Mouse (Mus musculus) embryonic facial prominence, embryonic 12.5 days (tissue): ENCODE data around the gene Eef2kmt. TPM values are rescaled to one million over a fixed set of nuclear protein-coding genes. Genes with fewer than 3 reads are reported as not detected.
A peak's percentile ranks its signal among the peaks of the same experiment; 100 is the strongest.
"Not testable (repeated sequence)": the region's sequence is repeated elsewhere in the genome, so short reads cannot be mapped to it uniquely, and the experiment has no call there.

Experiments used
- ATAC-seq: fragments of 200-750 bp; cut with Nextera tagmentation; 2 replicates; pipeline ENCODE4 v1.8.0; 2017; ENCODE audit not compliant: insufficient number of reproducible peaks, insufficient read depth, low FRiP score, low TSS enrichment
- H3K27ac ChIP-seq: fragments of 300-500 bp; sonication (generic); 2 replicates; pipeline ENCODE4 v1.5.1; 2016; ENCODE audit warnings: mild to moderate bottlenecking
- H3K27me3 ChIP-seq: fragments of 300-500 bp; sonication (generic); 2 replicates; pipeline ENCODE4 v1.6.1; 2016; ENCODE audit warnings: mild to moderate bottlenecking, moderate library complexity
- H3K36me3 ChIP-seq: fragments of 300-500 bp; sonication (generic); 2 replicates; pipeline ENCODE4 v1.6.1; 2016; ENCODE audit warnings: mild to moderate bottlenecking
- H3K4me1 ChIP-seq: fragments of 300-500 bp; sonication (generic); 2 replicates; pipeline ENCODE4 v1.6.1; 2016
- H3K4me2 ChIP-seq: fragments of 300-500 bp; sonication (generic); replicated peaks from 2 replicates; pipeline ENCODE4 v1.6.1; 2016; ENCODE audit warnings: mild to moderate bottlenecking, moderate library complexity
- H3K4me3 ChIP-seq: fragments of 300-500 bp; sonication (generic); 2 replicates; pipeline ENCODE4 v1.5.1; 2016; ENCODE audit warnings: mild to moderate bottlenecking
- H3K9ac ChIP-seq: fragments of 300-500 bp; sonication (generic); 2 replicates; pipeline ENCODE4 v1.6.1; 2016; ENCODE audit warnings: mild to moderate bottlenecking, moderate library complexity
- H3K9me3 ChIP-seq: fragments of 300-500 bp; sonication (generic); 2 replicates; pipeline ENCODE4 v1.6.1; 2016; ENCODE audit warnings: mild to moderate bottlenecking, moderate library complexity
- whole genome bisulfite sequencing: fragments of 180-500 bp; shearing (Covaris S2); methylation state at CpG from one replicate; pipeline ENCODE4 v1.1.7; 2016; 5-methylcytosine and 5-hydroxymethylcytosine counted together
- polyA plus RNA-seq: library from polyadenylated mRNA; unstranded; fragments of >200 nt; fragmentation: Nextera tagmentation; extraction: Ambion mirVana; gene quantifications from 2 replicates; pipeline ENCODE4 v1.2.1, GENCODE M21; 2016

Eef2kmt gene
- polyA plus RNA-seq, 1 experiment from 2014 or later, result 15.3 TPM

DNA sequence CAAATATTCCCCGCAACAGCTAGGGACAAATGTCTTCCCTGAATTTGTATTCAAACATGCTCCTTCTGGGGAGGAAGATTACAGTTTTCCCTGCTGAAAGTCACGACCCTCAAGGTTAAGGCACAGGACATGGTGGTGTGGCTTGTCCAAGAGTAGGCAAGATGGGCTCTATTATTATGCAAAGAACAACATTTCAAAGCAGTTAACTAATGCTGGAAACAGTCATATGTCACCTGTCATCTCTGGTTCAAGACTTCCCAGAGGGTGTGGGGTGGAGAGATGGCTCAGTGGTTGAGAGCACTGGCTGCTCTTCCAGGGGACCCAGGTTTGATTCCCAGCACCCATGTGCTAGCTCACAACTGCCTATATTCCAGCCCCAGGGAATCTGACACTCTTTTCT lies 3.5 kb downstream of the Eef2kmt start:
- H3K27me3 ChIP-seq, result no peaks in the 10 kb centered on the region
- no peak overlapping the region for H3K4me2 ChIP-seq
- H3K36me3 ChIP-seq, result peaks cover 30% of the 10 kb centered on the region
- ATAC-seq, result no peak
- 93% methylated on average over 2 of the region's 2 CpGs for WGBS
- H3K9me3 ChIP-seq, result no peaks in the 10 kb centered on the region
- no peak overlapping the region for H3K9ac ChIP-seq
- H3K4me1 ChIP-seq, result peaks cover 13% of the 10 kb centered on the region; the same call in 1 of the 2 replicates
- no peak overlapping the region for H3K4me3 ChIP-seq
- no peak overlapping the region for H3K27ac ChIP-seq

DNA sequence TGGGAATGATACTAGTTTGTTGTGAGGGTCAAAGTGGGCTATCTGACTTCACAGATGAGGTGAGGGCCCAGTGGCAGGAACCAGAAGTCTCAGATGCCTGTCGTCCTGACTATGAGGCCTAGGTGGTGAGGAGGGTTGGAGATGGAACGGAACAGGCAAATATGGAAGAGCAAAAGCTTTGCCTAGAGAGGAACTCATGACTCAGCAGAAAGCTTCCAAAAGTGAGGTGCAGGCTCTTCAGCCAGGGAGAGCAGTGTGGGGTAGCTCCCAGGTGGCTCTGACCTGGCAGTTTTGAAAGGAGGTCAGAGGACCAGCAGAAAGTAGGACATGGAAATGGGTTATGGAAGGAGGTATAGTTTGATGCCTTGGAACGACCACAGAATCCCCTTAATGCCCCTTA lies 4.9 kb downstream of the Eef2kmt start:
- no peak overlapping the region for H3K4me2 ChIP-seq
- no peaks in the 10 kb centered on the region for H3K27me3 ChIP-seq
- no peak overlapping the region for H3K27ac ChIP-seq
- peaks cover 6% of the 10 kb centered on the region; the same call in 1 of the 2 replicates for H3K4me1 ChIP-seq
- ATAC-seq, result no peak
- 82% methylated on average over 3 of the region's 3 CpGs for WGBS
- peaks cover 41% of the 10 kb centered on the region for H3K36me3 ChIP-seq
- H3K4me3 ChIP-seq, result no peak overlapping the region
- no peaks in the 10 kb centered on the region for H3K9me3 ChIP-seq
- no peak overlapping the region for H3K9ac ChIP-seq

DNA sequence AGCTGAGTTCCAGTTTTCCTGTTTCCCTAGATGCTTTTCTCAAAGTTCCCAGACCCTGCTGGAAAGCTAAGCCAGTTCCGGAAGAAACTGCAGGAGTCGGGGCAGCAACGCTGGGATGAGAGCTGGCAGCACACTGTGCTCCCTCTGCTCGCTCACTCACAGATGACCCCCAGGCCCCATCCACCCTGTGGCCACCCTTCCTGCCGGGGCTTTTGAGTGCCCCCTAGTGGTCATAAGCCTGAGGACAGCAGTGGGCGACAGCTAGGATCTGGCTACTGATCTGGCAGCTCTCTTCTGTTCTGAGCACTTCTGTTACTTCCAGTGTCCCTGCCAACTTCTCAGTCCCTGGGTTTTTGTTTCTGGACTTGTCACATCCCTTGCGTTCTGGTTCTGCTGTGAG lies 11.4 kb downstream of the Eef2kmt start:
- WGBS, result 38% methylated on average over 7 of the region's 7 CpGs
- ATAC-seq, result no peak
- Histone ChIP-seq H3K9me3 (no peaks in the 10 kb centered on the region), H3K27me3 (no peaks in the 10 kb centered on the region), H3K36me3 (peaks cover 75% of the 10 kb centered on the region), H3K4me2 (no peak overlapping the region), H3K9ac (no peak overlapping the region), H3K4me1 (no peaks in the 10 kb centered on the region), H3K27ac (no peak overlapping the region), H3K4me3 (no peak overlapping the region)

DNA sequence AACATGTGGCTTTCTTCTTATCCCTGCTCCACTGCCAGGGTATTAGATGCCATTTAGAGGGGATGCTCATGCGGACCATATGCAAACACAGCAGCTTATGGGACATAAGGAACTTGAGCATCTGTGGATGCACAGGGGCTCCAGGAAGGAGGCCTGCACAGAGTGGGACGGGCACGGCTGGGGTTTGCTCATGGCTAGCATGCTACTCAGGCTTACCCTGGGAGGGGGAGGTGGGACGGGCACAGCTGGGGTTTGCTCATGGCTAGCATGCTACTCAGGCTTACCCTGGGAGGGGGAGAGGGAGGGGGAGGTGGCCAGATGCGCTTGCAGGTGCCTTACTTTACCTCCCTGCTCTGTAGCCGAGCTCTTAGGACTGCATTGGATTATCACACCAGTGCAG lies 12.9 kb downstream of the Eef2kmt start:
- 84% methylated on average over 6 of the region's 6 CpGs for WGBS
- Histone ChIP-seq H3K9me3 (no peaks in the 10 kb centered on the region), H3K4me1 (no peaks in the 10 kb centered on the region), H3K4me2 (no peak overlapping the region), H3K27ac (no peak overlapping the region), H3K27me3 (no peaks in the 10 kb centered on the region), H3K9ac (no peak overlapping the region), H3K36me3 (peaks cover 69% of the 10 kb centered on the region), H3K4me3 (no peak overlapping the region)
- ATAC-seq, result no peak

DNA sequence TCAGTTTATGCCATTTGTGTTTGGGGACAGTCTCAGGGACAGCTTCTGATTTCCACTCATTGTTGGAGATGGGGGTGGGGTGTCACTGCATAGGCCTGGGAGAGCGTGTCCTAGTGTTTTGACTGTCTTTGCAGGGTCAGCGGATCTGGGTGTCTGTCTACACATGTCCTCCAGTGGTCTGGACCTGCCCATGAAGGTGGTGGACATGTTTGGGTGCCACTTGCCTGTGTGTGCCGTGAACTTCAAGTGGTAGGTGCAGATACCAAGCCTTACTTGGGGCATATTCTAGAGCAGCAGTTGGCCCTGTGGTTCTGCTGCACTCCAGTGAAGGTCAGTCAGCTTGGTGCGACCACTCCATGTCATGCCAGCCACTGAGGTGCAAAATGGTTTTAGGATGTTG lies 13.4 kb downstream of the Eef2kmt start:
- Histone ChIP-seq H3K9me3 (no peaks in the 10 kb centered on the region), H3K9ac (no peak overlapping the region), H3K27ac (no peak overlapping the region), H3K4me1 (no peaks in the 10 kb centered on the region), H3K36me3 (peaks cover 64% of the 10 kb centered on the region), H3K27me3 (no peaks in the 10 kb centered on the region), H3K4me2 (no peak overlapping the region), H3K4me3 (no peak overlapping the region)
- 91% methylated on average over 4 of the region's 4 CpGs for WGBS
- no peak for ATAC-seq

DNA sequence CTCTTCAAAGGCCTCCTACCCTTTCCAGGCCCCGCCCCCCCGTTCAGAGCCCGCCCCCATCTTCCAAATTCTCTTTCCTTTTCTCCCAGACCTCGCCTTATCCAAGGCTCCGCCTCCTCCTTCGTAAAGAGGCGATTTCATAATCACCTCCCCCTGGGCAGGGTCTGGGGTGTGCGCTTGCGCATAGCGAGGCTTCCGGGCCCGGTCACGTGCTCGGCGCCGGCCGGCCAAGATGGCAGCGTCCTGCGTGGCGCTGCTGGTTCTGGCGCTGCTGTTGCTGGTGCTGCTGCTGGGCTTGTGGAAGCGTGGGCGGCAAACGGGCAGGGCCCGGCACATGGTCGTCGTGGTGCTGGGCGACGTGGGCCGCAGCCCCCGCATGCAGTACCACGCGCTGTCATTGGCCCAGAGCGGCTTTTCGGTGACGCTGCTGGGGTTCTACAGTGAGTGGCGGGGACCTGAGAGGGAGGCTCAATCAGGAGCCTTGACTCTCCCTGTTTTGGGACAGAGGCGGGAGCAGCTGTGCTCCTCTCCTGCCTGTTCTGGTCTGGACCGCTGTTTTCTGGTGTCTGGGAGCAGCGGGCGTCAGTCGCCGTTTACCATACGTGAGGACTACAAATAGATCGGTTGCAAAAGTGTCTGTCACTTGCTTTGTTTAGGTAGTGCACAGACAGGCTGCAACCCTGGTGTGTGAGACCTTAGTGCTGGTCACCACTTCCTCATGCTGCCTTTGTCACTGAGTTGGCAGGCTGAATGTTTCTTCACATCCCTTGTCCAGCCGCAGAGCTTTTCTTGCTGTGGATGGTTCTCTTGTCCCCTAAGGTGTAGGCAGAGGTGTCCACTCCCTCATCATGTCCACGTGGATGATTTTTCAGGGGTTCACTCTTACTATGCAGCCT lies 22.1 kb downstream of the Eef2kmt start, which contains the start of gene Alg1:
Gene Alg1 (plus strand): TSS at position 204 of the 896 bp plus-strand sequence.
- H3K27me3 ChIP-seq, result no peaks in the 10 kb centered on the region
- peak within 1 kb of the TSS; percentile 94 for H3K4me3 ChIP-seq
- WGBS, result 2% methylated on average over 47 of the region's 47 CpGs
- H3K27ac ChIP-seq, result 0 out of 2 replicates have a peak within 1 kb of the TSS, but pooled peaks have one; percentile 7
- H3K9ac ChIP-seq, result peak within 1 kb of the TSS; percentile 75
- peaks cover 11% of the 10 kb centered on the region for H3K36me3 ChIP-seq
- H3K4me2 ChIP-seq, result peak within 1 kb of the TSS; percentile 77
- H3K9me3 ChIP-seq, result no peaks in the 10 kb centered on the region
- ATAC-seq, result peak; percentile 92
- peaks cover 5% of the 10 kb centered on the region for H3K4me1 ChIP-seq

DNA sequence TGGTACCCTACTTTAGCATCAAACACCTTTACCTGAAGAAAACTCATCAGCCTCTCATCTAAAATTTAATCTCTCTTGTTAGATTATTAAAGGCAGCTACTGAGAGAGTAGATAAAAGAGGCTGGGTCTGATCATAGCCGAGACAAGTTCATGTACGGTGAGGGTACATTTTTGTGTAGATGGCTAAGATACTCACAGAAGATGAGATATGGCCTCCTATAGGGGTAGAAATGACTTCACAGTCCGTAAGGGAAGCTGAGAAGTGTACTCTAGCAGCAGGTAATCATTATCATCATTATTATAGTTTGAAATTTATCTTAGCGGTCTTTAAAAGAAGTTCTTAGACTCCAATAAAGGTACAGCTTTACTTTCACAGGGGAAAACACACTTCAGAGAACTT lies 22.8 kb downstream of the Eef2kmt start:
- no peak overlapping the region for H3K9ac ChIP-seq
- peaks cover 5% of the 10 kb centered on the region for H3K4me1 ChIP-seq
- peak overlapping the region; percentile 77 for H3K4me2 ChIP-seq
- no peaks in the 10 kb centered on the region for H3K9me3 ChIP-seq
- peak overlapping the region; percentile 94 for H3K4me3 ChIP-seq
- H3K36me3 ChIP-seq, result peaks cover 8% of the 10 kb centered on the region
- WGBS, result 75% methylated on average over 4 of the region's 4 CpGs
- no peaks in the 10 kb centered on the region for H3K27me3 ChIP-seq
- no peak; the same call in 1 of the 2 replicates for ATAC-seq
- H3K27ac ChIP-seq, result 0 out of 2 replicates have a peak overlapping the region, but pooled peaks have one; percentile 7

DNA sequence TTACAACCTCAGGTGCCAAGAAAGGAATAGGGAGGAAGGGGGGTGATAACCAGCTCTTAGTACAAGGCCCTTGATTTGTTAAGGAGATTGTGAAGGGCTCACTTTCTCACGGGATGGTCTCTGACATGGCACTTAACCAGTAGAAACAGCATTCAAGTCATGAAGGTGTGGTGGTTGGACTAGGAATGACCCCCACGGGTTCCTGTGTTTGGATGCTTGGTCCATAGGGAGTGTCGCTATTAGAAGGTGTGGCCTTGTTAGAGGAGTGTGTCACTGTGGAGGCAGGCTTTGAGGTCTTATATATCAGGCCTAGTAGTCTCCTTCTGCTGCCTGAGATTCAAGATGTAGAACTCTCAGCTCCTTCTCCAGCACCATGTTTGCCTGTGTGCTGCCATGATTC lies 27.7 kb downstream of the Eef2kmt start:
- not testable (repeated sequence) for ATAC-seq, H3K27ac ChIP-seq, H3K4me2 ChIP-seq, H3K9ac ChIP-seq, H3K4me3 ChIP-seq, H3K4me1 ChIP-seq, H3K27me3 ChIP-seq, H3K9me3 ChIP-seq, H3K36me3 ChIP-seq
- 77% methylated on average over 3 of the region's 3 CpGs for WGBS

DNA sequence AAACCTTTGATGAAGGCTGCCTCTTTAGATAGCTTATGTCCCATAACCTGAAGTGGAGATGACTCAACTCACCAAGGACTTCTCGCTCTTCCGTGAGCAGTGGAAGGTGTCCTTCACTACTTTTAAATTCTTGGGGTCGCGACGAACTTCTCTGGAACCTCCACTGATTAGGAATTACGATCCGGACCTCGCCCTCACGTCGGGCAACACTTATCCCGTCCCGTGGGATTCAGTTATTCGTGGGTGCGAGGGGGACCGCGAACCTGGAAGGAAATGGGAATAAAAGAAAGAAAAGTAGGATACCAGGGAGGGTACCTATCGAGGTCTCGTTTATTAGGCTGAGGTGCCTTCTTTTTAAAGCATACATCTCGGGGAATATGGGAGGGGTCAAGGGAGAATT lies 28.3 kb downstream of the Eef2kmt start:
- not testable (repeated sequence) for H3K4me3 ChIP-seq, H3K36me3 ChIP-seq, H3K27me3 ChIP-seq, H3K4me2 ChIP-seq, H3K9me3 ChIP-seq, H3K9ac ChIP-seq, ATAC-seq, H3K4me1 ChIP-seq, H3K27ac ChIP-seq
- WGBS, result 82% methylated on average over 19 of the region's 19 CpGs

DNA sequence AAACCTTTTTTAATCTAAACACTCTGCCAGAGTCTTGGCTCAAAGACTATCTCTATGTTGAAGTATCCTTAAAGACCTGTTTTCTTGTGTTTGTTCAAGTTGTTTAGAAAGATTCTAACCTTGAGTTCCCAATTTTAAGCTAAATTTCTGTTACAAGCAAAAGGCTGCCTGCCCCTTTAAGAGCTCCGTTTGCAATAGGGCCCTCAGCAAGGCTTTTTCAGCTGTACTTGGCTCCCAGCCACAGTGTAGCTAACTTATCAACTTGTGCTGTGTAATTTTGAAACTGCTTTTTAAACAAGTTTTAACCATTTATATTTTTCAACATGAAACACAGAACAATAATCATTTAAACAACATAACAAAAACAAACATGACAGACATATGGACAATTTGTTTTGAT lies 29.2 kb downstream of the Eef2kmt start:
- not testable (repeated sequence) for H3K27ac ChIP-seq, H3K9me3 ChIP-seq, H3K9ac ChIP-seq, H3K27me3 ChIP-seq, H3K36me3 ChIP-seq, H3K4me1 ChIP-seq, H3K4me2 ChIP-seq, H3K4me3 ChIP-seq, ATAC-seq
- WGBS, result 5% methylated on average over 1 of the region's 1 CpGs

DNA sequence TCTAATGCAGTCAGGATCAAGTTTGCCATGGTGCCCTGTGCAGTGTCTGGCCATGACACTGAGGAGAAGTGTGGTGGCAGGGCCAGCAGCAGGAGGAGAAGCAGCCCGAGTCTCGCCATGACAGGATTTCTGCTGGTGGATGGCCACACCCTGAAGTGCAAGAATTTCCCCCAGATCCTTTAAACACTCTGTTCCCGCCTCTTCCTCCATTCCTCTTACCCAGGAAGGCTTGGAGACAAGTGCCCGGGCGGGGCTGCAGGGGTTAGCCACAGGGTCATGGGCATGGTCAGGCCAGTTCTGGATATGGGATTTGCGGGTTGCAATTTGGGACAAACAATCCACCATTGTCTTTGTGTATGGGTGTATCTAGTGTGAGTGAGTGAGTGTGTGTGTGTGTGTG lies 33.6 kb downstream of the Eef2kmt start, which contains the start of gene AU021092:
Gene AU021092 (minus strand): TSS at position 160 of the 400 bp plus-strand sequence.
- Histone ChIP-seq H3K4me1 (no peaks in the 10 kb centered on the region), H3K9ac (no peak within 1 kb of the TSS), H3K27me3 (no peaks in the 10 kb centered on the region), H3K9me3 (no peaks in the 10 kb centered on the region), H3K27ac (no peak within 1 kb of the TSS), H3K4me3 (no peak within 1 kb of the TSS), H3K4me2 (no peak within 1 kb of the TSS), H3K36me3 (no peaks in the 10 kb centered on the region)
- ATAC-seq, result no peak
- WGBS, result 72% methylated on average over 6 of the region's 6 CpGs

DNA sequence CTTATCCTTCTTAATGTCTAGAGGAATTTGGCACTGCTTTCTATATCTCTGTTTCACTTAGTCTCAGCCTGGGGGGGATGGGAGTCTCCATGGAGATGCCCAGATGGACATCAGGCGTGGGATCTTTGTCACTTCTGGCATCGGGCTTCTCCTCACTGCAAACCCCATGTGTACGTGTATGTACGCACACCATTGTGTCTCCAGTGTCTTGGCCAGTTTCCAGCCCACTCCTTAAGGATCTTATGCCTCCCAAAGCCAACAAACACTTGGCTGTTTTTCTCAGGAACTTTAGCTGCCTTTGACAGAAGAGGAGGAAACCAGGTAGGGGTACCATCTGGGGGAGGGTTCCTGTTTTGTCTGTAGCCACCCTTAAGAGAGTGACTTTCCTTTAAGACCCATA lies 34.4 kb downstream of the Eef2kmt start:
- WGBS, result 69% methylated on average over 4 of the region's 4 CpGs
- H3K36me3 ChIP-seq, result no peaks in the 10 kb centered on the region
- ATAC-seq, result no peak
- H3K4me1 ChIP-seq, result no peaks in the 10 kb centered on the region
- no peak overlapping the region for H3K27ac ChIP-seq
- no peak overlapping the region for H3K4me2 ChIP-seq
- H3K9ac ChIP-seq, result no peak overlapping the region
- H3K27me3 ChIP-seq, result no peaks in the 10 kb centered on the region
- H3K9me3 ChIP-seq, result no peaks in the 10 kb centered on the region
- no peak overlapping the region for H3K4me3 ChIP-seq
